Mouse (Mus musculus) 416B (cell line): ENCODE measurements at regions not wholly inside any gene's neighbourhood (a gene's known extent, or its start where the extent isn't known, plus 50 kb on each side); places are given as distances from the start of the nearest gene placed in this dataset.
"Not testable (repeated sequence)": the region's sequence is repeated elsewhere in the genome, so short reads cannot be mapped to it uniquely, and the experiment has no call there.

Experiments used
- DNase-seq: peaks from one replicate; pipeline ENCODE4 v3.0.0; 2011; ENCODE audit warnings: low read depth

DNA sequence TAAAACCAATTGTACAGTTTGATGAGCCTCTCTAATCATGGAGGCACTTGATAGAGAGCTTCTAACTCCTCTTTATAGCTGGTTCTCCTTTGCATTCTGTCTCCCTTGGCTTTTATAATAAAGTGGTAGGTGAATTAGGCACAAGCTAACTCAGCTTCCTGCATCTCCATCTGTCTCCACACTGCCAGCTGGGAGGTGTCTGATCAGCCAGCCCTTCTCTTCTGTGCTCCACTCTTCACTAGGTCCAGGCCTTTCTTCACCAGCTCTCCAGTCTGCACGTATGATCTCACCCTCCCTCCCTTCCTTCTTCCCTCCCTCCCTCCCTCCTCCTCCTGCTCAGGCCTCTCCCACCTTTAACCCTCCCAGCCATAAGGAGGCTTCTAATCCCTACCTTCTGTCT lies 136.2 kb downstream of the Rchy1 start:
- no peak for DNase-seq

DNA sequence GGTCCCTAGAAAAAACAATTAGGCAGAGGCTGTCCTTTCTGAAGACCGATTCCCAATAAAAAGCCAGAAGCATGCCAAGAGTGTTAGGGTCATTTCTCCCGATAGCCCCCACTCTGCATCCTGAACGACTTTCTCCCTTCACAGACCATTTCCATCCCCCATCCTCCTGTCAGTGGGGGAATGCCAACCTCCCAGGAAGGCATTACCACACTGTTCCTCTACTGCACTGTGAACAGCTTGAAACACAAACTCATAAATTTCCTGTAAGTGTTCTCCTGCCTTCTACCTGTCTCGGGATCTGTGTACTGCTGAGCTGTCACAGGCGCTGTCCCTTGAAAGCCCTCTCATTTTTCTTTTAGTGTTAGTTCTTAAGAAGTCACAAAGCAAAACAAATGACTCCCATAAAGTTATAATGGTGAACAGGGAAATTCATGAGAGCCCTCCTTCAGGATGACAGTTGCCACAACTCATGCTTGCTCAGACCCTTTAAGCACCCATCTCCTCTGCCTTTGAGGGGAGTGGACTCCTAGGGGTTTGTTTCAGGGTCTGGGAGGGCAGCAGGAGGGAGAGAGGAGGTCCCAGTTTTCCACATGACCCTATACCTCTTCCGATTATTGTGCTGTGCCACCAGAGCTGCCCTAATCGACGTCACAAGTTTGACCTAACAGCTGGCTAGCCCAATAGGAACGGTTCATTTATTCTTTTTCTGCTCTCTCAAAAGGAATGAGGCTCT lies 139.9 kb downstream of the Rchy1 start:
- DNase-seq: no peak

DNA sequence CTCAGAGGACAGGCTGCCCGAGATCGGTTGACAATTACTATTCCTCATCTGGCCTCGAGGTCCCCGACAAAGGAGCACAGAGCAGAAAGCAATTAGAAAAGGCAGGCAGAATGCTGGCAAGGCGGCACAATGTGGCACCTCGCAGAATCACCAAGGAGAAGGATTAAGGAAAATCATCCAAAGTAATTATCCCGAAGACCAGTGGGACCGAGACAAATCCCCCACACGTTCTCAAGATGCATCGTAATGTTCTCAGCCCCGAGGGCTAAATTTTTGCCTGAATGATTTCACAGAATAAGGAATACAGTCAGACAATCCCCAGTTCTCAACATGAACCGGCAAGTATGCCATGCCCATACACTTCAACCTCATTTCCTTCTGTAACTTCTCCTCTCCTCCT lies 144.1 kb downstream of the Rchy1 start:
- no peak for DNase-seq

DNA sequence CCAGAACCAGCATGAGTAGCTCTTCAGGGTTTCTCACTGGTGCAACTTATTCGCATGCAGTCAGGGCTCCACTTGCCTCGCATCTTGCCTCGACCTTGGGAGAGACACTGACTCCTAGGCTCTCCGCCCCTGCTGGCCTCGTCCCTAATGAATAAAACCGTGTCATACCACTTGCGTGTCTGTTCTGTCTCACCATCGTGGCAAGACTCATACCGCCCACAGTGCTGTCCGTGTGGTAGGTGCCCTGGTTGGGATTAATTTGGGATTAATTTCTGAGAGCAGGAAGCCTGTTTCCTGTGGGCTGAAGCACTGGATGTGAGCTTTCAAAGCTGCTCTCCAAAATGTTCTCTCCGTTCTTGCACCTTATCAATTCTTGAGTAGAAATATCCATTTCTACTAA lies 144.7 kb downstream of the Rchy1 start:
- no peak for DNase-seq

DNA sequence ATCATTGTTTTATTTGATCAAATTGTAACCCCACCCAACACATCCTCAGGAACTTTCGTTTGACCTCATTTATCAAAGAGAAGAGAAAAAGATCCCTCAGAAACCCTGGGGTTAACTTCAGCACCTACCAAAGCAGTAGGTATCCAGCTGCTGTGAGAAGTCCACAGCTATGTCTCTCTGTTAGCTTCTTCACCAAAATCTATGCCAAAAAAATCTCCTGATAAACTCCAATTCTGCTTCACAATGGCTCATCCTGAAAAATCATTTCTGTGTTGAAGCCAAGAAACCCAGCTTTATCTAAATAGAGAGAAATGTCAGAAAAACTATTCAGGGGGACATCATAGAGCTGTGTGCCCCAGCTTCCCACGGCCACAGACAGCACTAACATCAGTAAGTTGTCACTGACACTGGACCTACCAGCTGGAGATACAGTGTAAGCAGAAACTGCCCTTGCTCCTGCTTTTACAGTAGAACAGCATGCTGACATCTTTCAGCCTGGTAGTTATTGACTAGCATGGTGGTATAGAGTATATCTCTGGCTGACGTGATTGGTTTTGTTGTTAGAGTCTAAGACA lies 146.4 kb downstream of the Rchy1 start:
- no peak for DNase-seq

DNA sequence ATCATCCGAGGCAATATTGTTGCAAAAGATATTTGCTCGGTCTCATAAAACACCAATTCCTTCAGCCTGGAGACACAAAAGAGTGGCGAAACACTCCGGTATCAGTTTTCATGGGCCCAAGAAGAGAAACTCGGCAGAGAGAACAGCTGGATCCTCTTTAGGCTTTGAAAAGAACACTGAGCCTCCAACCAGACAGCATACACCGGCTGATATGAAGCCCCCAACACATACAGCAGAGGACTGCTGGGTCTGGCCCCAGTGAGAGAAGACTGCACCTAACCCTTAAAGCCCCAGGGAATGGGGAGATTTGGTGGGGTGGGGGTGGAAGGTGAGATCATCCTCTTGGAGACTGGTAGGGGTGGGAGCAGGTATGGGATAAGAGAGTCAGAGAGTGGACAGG lies 147.9 kb downstream of the Rchy1 start:
- no peak for DNase-seq

DNA sequence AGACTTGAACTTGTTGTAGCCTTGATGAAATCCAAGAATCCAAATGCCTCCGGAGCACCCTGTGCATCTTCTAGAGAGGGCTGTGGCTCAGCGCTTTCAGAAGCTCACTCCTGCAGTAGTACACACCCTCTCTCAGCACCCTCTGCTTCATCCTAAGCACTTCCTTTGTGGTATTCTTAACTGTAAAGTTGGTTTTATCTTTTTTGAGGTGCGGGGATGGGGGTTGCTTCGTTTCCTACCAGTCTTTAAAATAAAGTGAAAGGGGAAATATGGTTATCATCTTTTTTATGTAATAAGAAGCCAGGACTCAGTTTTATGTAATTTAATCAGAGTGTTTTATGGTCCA lies 148.5 kb downstream of the Rchy1 start:
- peak; percentile 74 for DNase-seq

DNA sequence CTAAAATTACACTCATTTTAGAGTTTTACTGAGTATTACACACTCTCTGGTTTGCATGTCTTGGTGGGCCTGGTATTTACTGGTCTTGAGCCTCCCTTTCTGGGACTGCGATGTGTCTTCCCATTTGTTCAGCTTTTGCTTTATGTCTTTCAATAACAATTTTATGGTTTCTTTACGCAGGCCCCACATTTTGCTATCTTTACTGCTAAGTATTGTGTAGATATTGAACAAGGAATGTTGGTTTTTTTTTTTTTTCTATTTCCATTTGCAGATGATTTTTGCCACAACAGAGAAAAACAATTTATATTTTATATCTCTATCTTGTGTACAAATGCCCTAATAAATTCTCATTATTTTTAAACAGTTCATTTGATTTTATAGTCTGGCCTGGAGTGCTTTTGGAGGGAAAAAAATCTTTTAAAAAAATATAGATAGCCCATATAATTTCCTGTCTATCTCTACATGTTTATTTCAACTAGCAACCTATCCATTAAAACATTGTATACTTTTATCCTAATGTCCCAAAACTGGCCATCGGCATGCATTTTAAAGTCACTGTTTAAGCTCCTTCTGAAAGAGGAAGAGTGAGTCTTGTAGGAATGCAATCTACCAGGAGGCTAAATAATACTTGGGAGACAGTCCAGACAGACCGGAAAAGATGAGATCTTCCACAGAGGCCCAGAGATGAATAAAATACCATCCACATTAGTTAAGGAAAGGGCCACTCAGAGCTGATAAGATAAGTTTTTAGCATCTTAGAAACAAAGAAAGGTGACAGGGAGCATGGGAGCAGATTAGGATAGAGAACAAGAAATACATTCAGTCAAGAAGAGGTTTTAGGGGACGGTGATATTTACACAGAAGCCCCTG lies 149.1 kb downstream of the Rchy1 start:
- DNase-seq: no peak

DNA sequence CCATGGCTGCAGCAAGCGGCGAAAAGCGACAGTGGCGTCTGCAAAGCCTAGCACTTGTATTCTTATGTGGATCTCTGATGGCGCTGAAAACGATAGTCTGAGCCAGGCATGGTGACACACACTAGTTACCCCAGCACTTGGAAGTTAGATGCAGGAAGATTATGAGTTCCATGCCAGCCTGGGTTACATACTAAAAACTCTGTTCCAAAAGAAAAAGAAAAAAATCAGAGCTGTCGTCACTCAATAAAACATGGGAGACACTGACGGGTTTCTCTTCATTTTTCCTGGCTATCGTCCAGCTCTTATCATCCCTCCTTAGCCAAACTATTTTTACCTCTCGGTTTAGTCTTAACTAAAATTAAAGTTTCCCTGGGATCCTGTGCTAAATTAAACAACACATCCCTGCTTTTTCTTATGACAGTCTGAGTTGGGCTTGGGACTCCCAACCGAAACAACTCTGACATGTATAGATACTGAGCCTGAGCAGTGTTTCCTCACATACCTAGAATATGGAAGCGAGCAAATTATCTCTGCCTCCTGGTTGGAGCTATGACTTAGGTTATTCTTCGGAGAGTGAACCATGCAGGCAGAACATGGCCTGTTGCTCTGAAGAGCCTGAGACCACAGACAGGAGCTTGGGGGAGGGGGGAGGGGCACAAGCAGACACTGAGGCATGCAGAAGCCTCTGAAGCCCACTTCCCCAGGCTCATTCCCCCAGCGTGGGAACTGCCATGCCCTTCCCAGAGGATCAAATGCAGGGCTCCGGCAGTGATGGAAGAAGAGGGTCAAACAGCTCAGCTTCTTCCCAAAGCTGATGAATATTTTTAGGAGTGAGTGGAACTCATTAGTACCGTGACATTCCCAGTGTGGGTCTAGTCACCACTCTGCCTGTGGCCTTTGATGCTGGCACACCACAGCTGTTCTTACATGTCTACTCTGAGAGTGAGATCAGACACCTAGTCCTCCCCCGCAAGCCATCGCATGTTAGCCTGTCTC lies 155.5 kb downstream of the Rchy1 start:
- DNase-seq: no peak

DNA sequence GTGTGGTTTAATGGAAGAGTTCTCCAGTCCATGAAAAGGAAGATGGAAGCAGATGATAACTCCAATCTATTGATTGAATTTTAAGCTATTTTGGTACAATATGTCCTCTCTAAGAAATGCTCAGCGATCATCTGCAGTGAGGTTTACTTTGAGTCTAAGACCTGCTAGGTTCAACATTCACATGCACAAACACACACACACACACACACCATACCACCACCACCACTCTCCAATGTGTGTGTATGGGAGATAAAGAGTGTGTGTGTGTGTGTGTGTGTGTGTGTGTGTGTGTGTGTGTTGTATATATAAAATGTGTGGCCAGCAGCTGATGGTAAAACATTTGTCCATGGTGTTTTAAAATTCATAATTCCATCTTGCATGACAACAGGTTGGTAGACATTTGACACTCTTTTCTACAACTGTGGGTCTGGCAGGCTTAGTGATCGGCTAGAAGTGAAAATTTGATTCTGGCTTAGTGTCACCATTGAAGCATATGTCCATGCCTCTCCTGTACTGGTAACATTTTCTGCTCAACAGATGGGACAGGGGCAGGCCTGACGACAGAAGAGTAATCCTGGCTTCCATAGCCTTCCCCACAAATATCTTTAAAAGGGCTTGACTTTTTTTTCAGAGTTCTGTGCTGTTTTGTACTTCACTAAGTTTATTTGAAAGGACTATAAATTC lies 161.4 kb downstream of the Rchy1 start:
- DNase-seq: no peak

DNA sequence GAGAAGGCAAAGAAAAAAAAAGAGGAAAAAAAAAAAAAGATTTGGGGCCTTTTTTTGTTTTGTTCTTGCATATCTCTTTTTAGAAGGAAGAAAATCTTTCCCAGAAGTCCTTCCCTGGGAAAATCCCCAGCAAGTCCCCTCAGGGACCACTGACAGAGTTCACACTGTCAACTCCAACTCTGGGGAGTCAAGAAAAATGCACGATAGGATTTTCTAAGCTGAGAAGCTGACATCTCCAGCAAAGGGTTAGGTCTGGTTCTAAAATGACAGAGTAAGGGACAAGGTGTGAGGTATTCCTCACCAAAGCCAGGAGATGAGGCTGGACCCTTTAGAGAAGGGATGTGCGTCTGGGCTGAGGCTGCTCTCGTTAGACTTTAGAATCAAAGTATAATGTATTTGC lies 165.5 kb downstream of the Rchy1 start:
- DNase-seq: no peak

DNA sequence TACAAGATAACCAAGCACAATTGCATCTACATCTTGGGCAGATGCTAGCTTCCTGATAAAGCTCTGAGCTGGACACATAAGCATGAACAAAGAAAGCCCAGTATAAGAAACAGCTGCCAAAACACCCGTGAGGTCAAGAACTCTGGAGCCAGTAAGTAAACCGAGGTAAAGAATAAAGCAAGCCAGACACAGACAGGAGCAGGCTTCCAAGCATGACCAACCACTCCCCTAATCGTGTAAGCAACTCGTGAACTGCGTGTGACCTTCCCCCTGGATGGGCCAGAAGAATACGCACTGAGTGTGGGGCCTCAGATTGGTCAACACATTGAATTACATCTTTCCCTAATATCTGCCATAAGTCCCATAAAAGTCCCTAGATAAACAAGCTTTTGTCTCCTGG lies 170.1 kb downstream of the Rchy1 start:
- DNase-seq: no peak

DNA sequence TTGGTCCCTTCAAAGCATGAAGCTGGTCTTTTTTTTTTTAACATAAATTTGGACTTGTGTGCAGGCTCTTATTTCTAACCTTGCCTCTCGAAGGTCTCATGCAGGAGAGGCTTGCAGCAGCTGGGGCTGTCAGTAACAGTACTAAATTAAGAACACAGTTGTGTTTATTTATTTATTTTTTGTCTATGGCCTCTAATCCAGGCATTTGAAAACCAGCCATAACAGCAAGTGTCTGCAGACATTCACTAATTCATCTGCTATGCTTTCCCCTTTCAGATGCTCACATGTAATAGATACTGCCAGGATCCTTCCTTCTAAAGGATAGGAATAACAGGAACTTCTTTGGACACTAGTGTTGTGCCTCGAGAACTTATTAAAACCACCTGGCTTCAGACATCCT lies 172.5 kb downstream of the Rchy1 start:
- DNase-seq: no peak

DNA sequence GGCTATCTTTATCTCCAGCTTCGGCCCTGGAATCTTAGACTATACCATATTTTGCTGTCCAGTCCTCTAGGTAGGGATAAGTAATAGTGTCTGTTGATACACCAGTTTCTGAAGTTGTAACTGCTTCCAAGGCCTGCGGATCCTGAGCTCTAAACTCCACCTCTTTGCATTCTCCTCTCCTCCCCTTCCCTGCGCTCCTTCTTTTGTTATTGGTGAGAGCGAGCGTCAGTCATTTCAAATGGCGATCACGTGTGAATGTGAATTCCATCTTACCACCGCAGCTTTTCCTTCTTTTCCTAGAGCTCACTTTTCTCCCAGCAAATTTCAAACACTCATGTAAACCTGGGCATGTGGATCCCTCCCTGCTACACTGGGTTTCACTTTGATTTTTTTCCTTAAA lies 178.9 kb downstream of the Rchy1 start:
- DNase-seq: no peak

DNA sequence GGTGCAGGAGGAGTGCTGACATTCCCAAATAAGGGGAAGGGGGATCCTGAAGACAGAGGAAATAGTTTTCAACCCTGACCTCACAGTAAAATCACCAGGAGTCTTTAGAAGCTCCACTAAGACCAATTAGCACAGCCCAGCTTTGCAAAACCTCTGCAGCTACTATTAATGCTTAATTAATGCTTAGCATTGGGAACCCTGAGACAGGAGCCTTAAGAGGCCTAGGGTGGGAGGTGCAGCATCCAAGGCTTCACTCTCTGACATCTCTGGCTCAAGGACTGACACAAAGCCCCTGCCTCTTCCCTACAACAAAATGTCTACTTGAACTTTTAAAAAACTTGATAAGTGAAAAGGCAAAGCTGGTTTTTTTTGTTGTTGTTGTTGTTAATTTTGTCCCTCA lies 185.9 kb downstream of the Rchy1 start:
- no peak for DNase-seq

DNA sequence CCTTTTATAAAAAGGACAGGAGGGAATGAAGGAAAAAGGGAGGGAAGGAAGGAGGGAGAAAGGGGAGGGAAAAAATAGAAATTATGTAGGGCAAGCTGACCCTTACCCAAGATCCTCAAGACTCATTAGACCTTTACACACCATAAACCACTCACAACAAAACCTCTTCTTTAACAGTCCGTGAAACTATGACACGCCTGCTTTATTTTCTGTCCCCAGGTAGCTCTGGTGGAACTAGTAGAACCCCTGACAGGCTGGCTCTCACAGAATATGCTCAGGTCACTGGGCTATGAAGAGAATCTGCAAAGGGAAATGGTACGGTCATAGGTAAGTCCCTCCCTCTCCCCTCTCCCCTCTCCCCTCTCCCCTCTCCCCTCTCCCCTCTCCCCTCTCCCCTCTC lies 188.8 kb downstream of the Rchy1 start:
- no peak for DNase-seq

DNA sequence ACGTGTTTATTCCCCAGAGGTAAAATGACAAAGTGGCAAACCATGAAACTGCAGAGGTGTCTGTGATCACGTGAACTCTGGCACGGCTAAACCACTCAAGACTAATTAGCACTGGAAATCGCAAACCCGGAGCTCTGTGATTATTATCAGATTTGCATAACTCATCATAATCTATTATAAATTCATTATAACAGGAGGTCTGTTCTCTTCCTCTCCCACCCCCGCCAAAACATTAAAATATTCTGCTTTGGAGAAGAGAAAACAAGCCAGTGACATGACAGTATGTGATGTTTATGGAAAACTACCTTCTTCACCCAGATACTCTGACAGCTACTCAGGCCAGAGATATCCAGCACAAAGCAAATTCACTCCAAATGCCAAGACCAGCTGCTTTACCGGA lies 195.0 kb downstream of the Rchy1 start:
- no peak for DNase-seq

DNA sequence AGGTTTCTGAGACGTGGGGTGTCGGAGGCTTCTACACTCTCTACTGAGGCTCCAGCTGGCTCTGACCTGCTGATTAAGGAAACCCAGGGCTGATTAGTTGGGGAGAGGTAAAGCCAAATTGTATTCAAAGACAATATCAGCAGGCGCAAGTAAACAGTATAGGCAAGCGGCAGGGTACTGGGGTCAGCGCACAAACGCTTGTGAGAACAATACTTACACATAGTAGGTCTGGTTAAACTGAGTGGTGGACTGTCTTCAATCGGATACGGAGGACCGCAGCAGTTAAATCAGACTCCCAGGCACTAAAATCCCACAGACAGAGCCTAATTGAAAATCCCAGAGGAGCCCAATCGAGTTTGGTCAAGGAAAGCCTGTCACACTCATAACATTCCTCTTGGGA lies 195.8 kb downstream of the Rchy1 start:
- DNase-seq: no peak

DNA sequence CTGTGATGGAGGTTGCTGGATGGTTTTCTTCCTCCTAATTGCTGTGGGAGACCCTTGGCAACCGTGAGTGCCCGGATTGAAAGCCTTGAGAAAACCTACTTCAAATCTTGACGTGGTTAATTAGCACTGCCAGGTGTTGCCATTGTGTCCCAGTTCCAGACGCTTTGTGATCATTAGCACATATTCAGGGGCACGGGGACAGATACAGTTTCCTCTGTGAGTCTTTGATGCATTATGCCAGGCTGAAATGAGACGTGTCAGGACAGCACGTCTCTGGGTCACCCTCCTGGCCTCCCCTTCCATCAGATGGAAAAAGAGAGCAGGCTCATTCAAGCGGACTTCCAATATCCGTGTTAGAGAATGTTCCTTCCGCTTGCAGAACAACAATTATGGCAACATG lies 198.2 kb downstream of the Rchy1 start:
- DNase-seq: no peak

DNA sequence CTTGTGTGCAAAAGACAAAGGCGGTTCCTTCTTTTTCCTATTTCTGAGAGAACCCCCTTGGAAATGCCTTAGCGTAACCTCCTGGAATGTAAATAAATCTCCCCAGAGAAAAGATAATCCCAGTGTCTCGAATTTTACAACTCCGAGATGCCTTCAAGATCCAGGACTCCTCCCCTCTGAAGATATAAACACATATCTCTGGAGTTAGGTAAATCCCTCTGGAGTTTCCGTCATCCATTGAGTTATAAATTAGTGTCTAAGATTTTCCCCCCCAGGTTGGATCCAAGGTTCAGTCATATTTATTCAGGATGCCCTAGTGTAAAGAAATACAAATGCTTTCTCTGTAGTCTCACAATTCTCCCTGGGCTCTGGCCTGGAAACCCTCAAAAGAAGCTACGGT lies 200.3 kb downstream of the Rchy1 start:
- DNase-seq: no peak

DNA sequence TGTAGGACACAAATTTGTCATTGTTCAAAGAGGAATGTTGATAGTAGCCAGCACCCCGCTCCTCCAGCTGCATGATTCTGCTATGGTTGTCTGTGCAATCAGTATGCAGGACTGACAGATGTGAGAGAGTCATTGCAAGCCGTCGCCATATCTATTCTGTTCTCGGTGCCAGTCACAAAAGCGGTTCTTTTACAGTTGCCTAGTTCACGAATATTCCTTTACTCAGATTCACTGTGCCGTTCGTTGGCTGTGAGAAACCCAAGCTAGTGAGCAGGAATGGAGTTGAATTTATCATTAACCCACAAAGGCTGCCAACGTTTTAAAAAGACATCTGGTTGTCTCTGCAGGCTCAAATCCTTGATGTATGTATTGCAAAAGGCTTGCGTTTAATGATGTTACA lies 206.9 kb downstream of the Rchy1 start:
- no peak for DNase-seq

DNA sequence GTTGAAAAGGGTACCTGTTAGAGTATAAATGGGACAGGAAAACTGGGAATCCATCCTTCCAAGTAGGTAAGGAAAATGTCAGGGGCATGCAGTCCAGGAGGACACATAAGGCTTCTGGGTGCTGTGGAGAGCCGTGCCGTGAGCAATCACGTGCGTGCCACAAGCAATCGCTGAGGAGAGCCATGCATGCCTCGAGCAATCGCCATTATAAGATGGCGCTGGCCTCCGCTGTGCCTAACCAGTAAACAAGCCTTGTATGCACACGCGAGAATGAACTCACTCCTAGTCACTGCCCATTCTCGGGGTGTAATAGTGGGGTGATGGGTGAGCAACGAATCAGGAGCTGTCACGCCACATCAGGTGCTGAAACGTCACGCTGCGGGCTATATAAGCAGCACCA lies 210.0 kb downstream of the Rchy1 start:
- not testable (repeated sequence) for DNase-seq
